Mouse (Mus musculus): ENCODE measurements at regions not wholly inside any gene's neighbourhood (a gene's known extent, or its start where the extent isn't known, plus 50 kb on each side); places are given as distances from the start of the nearest gene placed in this dataset.
"Not testable (repeated sequence)": the region's sequence is repeated elsewhere in the genome, so short reads cannot be mapped to it uniquely, and the experiment has no call there.

DNA sequence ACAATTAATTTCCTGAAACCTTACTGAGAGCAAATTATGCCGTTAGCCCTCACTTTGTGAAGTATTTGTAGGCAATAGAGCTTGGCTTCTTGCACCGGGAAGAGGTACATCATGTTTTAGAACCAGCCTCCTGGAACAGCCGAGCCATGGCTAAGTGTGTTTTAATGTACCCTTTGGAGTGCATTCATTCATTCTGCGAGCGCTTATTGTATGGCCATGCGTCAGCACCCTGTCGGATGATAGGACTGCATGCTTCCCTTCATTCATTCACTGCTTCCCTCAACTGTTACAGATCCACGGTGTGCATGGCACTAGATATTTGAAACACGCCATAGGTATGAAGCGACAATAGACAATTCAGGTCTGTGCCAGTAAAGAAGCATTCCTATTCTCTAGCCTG is 409.4 kb upstream of the Ercc4 start:
- DNase-seq (ENCODE audit: low read depth, low spot score), result no peak

DNA sequence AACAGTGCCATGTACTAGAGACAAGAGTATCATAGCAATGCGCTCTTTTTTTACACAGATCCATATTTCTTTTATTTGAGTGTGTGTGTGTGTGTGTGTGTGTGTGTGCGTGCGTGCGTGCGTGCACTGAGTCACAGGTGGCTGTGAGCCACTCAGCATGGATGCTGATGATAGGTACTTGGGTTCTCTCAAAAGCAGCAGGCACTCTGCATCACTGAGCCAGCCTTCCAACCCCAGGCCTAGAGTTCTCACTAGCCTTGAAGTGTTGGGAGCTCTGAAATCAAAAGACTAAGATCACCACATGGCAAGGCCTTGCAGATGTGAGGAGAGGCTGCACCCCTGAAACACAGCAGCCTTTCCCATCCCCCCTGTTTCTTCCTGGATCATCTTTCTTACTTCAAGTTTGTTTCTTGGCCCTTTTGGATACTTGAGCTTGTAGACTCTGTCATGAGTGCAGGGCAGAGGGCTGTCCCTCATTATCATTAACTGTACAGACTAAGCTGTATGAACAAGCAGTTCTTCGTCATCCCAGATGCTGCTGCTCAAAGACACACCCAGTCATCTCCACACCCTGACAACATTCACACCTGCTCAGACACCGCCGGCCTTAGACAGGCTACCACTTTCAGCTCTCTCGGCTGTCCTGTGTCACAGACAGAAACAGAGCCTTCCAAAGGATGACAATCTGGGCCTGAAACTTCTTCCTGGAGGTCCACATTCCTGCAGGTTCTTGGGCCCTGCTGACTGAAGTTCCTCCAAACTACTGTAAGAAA is 405.5 kb upstream of the Ercc4 start:
- DNase-seq (ENCODE audit: low read depth, low spot score), result no peak

DNA sequence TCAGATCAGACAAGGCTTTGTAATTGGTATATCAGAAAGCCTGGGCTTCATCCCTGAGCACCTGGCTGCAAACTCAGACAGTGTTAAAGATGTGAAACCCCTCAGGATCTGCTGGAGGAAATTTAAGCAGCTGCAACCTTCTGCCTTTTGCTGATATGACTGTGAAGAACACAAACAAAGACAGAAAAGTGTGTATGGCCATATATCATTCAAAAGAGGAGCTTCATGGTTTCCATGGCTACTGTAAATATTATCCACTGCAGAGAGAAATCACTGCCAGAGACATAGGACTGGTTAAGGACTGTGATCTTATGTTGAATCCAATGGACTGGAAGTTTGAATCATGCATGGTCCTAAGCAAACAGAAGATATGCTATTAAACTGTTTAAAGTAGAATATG is 402.6 kb upstream of the Ercc4 start:
- DNase-seq (ENCODE audit: low read depth, low spot score), result no peak

DNA sequence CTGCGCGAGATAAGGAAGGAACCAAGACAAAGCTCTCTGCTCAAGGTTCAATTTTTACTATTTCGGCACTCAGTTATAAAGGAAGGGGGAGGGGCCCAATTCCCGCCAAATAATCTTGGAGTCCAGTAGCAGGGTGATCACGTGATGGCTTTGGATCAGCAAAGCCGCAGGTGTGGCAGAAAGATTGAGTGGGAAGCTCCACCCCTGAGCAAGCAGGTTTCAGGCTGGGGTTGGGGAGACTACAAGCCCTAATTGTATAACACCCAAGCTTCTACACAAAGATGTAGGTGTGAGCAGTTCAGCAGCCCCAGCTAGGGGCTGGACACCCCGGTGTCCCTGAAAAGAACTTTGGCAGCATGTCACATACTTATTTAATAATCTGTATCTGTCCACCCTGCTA is 388.1 kb upstream of the Ercc4 start:
- DNase-seq (ENCODE audit: low read depth, low spot score), result not testable (repeated sequence)

DNA sequence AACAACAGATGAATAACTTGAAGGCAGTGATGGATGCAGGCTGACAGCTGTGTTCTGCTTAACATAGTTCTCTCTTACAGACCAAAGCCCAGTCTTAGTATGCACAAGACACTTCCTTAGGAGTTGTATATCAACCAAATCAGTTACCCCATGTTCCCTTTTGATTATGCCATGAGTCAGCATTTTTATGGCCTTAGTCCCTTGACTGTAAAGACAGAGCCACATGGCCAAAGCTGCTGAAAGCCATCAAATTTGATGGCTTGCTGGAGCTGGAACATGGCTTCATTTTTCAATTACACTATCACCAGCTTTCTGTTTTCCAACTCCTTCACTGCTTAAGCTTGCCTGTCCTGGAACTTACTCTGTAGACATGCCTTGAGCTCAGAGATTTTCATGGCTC is 383.4 kb upstream of the Ercc4 start:
- DNase-seq (ENCODE audit: low read depth, low spot score), result no peak

DNA sequence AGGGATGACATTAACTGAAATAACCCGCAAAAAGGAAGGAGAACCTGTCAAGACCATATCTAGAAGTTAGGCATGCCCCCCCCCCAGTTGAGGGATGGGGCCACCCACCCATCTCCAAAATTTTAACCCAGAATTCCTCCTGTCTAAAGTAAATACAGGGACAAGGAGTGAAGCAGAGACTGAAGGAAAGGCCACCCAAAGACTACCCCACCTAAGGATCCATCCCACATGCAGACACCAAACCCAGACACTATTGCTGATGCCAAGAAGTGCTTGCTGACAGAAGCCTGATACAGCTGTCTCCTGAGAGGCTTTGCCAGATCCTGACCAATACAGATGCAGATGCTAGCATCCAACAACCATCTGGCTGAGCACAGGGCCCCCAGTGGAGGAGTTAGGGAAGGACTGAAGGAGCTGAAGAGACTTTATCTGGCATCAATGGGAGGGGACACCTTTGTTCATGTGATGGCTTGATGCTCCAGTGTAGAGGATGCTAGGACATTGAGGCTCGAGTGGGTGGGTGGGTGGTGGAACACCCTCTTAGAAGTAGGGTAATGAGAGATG is 379.2 kb upstream of the Ercc4 start:
- DNase-seq (ENCODE audit: low read depth, low spot score), result peak; percentile 44

DNA sequence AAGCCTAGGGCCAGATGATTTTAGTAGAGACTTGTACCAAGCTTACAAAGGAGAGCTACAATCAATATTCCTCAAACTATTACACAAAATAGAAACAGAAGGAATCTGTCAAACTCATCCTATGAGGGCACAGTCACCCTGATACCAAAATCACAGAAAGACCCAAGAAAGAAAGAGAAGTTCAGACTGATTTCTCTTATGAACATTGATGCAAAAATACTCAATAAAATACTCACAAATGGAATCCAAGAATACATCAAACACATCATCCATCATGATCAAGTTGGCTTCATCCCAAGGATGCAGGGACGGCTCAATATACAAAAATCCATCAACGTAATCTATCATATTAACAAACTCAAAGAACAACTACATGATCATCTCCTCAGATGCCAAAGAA is 377.9 kb upstream of the Ercc4 start:
- no peak for DNase-seq (ENCODE audit: low read depth, low spot score)

DNA sequence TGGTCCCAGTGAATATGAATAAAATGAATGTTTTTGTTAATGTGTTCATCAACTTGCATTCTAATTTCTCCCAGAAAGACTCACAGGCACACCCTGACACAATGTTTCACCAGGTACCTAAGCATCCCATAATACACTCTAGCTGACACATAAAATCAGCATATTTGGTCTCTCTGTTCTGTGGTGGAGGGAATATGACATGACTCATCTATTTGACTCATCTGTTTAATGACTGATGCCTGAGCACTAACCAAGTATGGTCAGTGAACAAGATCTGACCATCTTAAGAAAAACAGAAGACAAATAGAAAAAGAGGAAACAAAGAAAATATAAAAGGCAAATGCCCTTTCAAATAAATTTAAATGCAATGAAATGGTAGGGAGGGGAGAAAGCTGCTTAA is 367.0 kb upstream of the Ercc4 start:
- no peak for DNase-seq (ENCODE audit: low read depth, low spot score)

DNA sequence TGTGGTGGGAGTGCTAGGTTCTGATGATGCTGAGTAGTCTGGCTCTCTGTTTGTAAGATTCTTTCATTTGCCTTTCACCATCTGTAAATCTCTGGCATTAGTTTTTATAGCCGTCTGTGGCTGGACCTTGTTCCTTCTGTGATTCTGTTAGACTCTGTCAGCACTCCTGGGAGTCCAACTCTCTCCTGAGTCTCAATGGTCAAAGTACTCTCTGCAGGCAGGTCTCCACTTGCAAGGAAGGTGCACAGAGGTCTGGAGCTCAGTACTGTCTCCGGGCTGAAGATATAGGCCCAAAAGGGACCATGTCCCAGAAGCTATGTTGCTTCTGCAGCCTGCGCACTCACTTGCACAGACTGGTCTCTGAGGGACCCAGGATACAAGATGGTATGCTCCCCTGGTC is 356.3 kb upstream of the Ercc4 start:
- DNase-seq (ENCODE audit: low read depth, low spot score), result no peak

DNA sequence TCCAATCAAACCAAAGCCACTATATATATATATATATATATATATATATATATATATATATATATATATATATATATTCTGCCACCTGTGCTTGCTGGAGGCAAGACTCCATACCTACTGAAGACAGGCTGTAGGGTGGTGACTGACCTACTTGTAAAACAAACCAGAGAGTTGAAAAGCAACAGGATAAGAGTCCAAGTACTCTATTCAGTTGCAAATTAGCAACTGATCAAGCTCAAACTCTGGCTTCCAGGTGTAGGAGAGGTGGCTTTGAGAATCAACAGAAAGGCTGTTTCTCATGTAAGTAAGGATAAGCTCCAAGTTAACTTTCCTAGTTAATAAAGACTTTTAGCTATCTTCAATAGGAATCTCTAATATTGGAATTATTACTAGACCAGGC is 355.1 kb upstream of the Ercc4 start:
- DNase-seq (ENCODE audit: low read depth, low spot score), result peak; percentile 81

DNA sequence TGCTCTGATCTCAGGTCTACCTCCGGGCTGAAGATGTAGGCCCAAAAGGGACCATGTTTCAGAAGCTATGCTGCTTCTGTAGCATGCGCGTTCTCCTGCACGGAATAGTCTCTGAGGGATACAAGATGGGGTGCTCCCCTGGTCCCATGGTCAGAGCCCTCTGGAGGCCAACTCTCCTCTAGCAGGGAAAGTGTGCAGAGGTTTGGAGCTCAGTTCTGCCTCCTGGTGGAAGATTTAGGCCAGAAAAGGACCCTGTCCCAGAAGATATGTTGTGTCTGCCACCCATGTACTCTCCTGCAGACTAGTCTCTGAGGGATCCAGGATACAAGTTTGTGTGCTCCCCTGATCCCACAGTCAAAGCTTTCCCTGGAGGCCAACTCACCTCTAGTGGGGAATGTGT is 350.9 kb upstream of the Ercc4 start:
- peak; percentile 69 for DNase-seq (ENCODE audit: low read depth, low spot score)

DNA sequence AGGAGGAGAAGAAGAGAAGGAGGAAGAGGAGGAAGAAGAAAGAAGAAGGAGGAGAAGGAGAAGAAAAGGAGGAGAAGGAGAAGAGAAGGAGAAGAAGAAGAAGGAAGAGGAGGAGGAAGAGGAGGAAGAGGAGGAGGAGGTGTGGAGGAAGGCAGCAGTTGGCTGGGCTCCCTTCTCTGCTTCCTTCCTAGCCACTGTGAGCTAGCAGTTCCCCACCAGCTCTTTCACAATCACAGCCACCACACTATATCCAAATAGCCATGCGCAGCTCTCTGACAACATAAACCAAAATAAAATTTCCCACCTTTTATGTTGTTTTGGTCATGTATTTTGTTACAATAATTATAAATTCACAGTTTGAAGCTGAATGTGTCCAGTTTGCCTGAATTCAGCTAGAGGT is 345.3 kb upstream of the Ercc4 start:
- no peak for DNase-seq (ENCODE audit: low read depth, low spot score)

DNA sequence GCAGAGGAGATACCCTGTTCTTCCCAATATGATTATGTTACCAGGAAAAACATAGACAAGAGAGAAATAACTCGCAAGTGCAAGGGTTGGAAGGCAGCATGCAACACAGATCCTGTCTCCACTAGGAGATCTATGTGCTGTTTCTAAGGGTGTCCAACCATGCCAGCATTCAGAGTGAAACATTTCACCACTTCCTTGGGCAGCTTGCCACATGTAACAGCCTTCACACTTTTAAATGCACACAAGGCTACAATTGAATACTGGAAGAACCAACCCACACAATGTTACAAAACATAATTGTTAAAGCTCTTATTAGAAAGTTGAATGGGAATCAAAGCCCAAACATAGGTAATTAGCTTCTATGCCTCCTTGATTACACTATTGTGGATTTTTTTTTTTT is 344.9 kb upstream of the Ercc4 start:
- DNase-seq (ENCODE audit: low read depth, low spot score), result no peak

DNA sequence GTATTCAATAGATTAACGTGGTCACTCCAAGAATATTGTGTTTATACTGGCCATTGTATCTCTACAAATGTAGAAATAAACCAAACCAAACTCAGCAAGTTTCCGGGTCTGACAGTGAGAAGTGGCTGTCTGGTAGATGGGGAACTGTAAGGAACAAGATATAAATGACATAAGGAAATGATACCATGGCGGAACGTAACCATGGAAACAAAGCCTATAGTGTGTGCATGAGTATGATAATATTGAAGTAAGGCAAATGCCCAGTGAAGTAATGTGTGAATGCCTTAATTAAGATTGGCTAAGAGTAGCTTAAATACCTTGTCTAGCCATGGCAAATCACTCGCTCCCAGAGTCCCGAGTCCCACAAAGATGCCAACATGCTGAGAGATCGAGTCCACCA is 342.6 kb upstream of the Ercc4 start:
- DNase-seq (ENCODE audit: low read depth, low spot score), result no peak

DNA sequence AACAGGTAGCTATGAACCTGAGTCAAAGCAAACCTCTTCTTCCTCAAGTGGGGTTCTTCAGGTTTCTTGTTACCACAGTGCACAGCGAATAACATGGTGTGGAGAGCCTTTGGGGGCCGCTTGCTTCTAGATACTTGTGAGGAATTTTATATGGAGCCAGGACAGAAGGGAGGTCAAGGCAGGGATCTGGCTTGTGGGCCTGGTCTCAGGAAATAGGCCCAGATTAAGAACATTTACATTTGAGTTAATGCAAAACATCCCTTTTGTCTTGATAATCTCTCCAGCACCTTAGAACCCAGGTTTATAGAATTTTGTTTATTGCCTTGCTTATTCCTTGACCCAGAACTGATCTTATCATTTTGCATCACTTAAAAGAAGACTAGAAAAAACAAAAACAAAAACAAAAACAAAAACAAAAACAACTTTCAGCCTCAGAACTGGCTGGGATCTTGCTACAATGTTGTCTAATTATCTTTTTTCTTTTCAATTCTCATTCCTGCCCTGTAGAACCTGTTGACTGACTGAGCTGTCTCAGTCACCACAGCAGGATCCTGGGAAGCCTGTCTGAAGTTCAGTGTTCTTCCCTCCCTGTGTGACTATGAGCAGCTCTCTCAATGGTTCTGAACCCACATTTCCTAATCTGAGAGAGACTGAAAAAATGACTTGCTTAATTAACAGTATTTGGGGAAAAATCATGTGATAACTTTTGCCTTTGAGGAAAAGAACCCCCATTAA is 341.2 kb upstream of the Ercc4 start:
- DNase-seq (ENCODE audit: low read depth, low spot score), result peak; percentile 78

DNA sequence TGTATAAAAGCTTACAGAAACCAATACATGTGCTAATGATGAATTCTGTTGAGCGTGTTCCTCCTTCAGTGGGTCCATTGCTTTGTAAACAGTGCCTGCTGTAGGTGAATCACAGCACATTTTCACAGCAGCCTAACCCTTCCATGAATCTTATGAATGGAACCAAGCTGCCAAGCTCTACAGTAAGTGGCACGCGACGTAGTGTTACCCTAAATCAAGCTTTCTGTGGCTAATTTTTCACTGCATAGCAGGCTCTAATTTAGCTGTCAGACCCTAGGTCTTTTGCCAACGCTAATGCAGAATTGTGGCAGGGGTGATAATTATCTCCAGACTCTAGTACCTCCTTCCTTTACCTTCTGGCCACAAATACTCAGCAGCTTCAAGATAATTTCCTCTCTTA is 339.0 kb upstream of the Ercc4 start:
- no peak for DNase-seq (ENCODE audit: low read depth, low spot score)

DNA sequence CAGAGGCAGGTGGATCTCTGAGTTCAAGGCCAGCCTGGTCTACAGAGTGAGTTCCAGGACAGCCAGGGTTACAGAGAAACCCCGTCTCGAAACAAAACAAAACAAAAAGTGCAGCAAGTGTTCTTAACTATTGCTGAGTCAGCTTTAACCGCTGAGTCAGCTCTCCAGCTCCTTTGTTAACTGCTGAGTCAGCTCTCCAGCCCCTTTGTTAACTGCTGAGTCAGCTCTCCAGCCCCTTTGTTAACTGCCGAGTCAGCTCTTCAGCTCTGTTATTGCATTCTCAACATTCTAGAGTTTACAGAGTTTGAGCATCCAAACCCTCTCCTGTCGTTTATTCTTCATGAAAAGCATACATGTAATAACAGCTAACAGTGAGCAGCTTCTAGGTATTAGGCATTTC is 336.9 kb upstream of the Ercc4 start:
- DNase-seq (ENCODE audit: low read depth, low spot score), result peak; percentile 47

DNA sequence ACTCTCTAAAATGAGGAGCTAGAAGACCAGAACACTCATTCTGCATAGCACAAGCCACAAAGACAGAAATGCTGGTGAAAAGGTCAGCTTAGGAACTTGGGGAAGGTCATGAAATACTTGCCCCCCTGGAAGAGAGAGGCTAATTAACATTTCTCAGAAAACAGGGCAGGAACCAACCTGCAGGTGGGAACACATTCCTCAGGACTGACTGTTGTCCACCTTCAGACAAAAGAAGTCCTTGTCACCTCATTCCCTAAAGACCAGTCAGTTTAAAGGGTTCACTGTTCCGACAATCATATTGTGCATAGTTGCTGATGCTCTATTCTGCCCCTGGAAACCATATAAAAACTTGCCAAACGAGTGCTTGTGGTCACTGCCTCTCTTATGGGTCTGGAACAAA is 333.6 kb upstream of the Ercc4 start:
- peak; percentile 80 for DNase-seq (ENCODE audit: low read depth, low spot score)

DNA sequence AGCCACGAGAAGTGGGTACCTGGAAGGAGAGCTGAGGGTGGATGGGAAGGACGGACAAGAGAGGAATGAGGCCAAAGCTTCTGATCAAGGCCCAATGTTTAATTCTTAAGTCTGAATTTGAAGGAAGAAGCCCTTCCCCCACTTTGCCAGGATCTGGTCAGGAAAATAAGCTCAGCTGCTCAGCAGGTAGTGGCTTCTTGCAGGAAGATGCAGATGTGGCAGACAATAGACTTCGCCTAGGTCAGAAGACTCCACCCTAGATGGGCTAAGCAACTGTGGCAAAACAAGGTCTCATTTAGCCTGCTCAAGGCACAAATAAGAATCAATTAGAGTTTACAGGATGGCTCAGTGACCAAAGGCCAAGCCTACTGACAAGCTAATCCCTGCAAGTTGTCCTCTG is 330.4 kb upstream of the Ercc4 start:
- DNase-seq (ENCODE audit: low read depth, low spot score), result peak; percentile 87

DNA sequence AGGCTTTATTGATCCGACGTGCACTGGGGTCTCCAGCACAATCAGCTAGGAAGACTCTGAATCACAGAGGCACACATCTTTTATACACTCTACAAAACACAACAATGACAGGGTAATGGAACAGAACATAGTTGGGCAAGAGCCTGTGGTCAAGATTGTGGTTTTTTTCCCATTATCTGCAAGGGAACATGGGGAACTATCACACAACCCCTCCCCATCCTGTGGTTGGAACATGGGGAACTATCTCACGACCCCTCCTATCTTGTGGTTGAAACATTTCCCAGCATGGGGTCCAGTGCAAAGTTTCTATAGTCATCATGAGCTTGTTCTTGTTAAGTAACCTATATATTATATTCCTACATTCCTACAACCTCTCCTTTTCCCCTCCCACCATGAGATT is 328.8 kb upstream of the Ercc4 start:
- DNase-seq (ENCODE audit: low read depth, low spot score), result no peak

DNA sequence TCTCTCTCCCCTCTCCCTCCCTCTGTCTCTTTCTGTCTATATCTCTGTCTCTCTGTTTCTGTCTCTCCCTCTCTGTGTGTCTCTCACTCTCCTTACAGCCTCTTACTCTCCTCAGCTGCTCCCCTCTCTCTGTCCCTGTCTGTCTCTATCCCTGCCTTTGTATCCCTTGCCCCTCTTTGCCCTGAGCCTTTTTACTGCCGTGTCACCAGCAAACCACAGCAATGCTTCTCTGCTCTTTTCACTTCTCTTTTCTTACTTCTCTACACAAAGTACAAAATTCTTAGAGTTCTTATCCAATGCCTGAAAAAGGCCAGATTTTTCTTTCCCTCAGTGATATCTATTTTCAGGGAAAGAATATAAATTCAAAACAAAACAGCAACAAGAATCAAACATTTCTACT is 323.7 kb upstream of the Ercc4 start:
- DNase-seq (ENCODE audit: low read depth, low spot score), result no peak

DNA sequence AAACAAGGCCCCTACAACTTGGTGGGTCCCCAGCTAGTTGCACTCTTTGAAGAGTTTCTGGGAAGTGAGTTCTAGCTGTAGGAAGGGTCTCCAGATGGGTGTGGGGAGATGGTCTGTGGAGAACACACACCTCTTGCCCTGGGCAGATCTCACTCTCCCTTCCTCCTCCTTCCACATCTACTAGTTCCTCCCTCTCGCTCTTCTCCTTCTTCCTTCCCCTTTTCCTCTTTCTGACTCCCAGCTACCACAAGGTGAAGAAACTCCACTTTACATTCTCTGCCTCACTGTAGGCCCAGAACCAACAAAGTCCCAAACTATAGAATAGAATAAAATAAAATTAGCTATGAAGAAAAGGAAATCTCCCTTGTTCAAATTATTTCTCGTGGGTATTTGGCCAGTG is 311.0 kb upstream of the Ercc4 start:
- DNase-seq (ENCODE audit: low read depth, low spot score), result no peak

DNA sequence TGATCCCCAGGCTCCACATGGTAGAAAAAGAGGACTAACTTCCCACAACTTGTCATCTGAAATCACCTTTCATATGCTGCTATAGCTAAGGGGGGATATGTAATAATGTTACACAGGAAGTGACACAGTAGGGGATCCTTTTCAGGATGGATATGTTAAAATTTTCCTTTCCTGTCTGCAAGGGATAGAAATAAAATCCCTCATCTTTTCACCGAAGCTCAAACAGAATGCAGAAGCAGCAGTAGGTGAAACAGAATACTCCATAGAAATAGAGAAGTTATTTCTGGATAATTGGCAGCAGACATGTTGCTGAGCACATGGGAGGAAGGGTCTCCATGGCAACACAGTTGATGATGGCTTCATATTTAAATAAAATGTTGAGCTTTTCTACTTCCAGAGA is 309.3 kb upstream of the Ercc4 start:
- no peak for DNase-seq (ENCODE audit: low read depth, low spot score)

Data from ES-CJ7 (cell line).